Mouse (Mus musculus): Measurements from ENCODE around the gene Ptprd. TPM values are rescaled to one million over a fixed set of nuclear protein-coding genes. Genes with fewer than 3 reads are reported as not detected.

Ptprd gene
- polyA plus RNA-seq, 1 experiment from 2014 or later = 14.3 TPM

- ATAC-seq (ENCODE audit: insufficient number of reproducible peaks, low FRiP score) = no peak
- H3K4me2 ChIP-seq = no peak overlapping the region
- H3K27ac ChIP-seq (ENCODE audit: poor library complexity, severe bottlenecking) = no peak overlapping the region
- WGBS = 19% methylated on average over 14 of the region's 14 CpGs
- no peak overlapping the region for H3K4me3 ChIP-seq
- no peak overlapping the region for H3K9ac ChIP-seq
- H3K9me3 ChIP-seq (replicated peaks) = no peaks in the 10 kb centered on the region
- no peaks in the 10 kb centered on the region for H3K27me3 ChIP-seq (replicated peaks)
- no peaks in the 10 kb centered on the region for H3K4me1 ChIP-seq (replicated peaks)
- H3K36me3 ChIP-seq = no peaks in the 10 kb centered on the region
Measured at GRCm38 (mm10) chr4:77558404-77559202, 653.2 kb downstream of the Ptprd start.

- ATAC-seq (ENCODE audit: insufficient number of reproducible peaks, low FRiP score) = no peak
- WGBS = 67% methylated on average over 4 of the region's 4 CpGs
- no peaks in the 10 kb centered on the region for H3K36me3 ChIP-seq
- H3K4me2 ChIP-seq = no peak overlapping the region
- no peaks in the 10 kb centered on the region for H3K27me3 ChIP-seq (replicated peaks)
- no peaks in the 10 kb centered on the region for H3K9me3 ChIP-seq (replicated peaks)
- no peak overlapping the region for H3K4me3 ChIP-seq
- H3K27ac ChIP-seq (ENCODE audit: poor library complexity, severe bottlenecking) = no peak overlapping the region
- H3K4me1 ChIP-seq (replicated peaks) = no peaks in the 10 kb centered on the region
- H3K9ac ChIP-seq = no peak overlapping the region
Measured at GRCm38 (mm10) chr4:77555841-77556240, 655.9 kb downstream of the Ptprd start.

GRCm38 (mm10) chr4:77537843-77538242, 673.9 kb downstream of the Ptprd start:
- no peaks in the 10 kb centered on the region for H3K4me1 ChIP-seq (replicated peaks)
- H3K4me2 ChIP-seq = no peak overlapping the region
- H3K4me3 ChIP-seq = no peak overlapping the region
- H3K9ac ChIP-seq = no peak overlapping the region
- no peak for ATAC-seq (ENCODE audit: insufficient number of reproducible peaks, low FRiP score)
- no peaks in the 10 kb centered on the region for H3K27me3 ChIP-seq (replicated peaks)
- 67% methylated on average over 4 of the region's 4 CpGs for WGBS
- no peaks in the 10 kb centered on the region for H3K9me3 ChIP-seq (replicated peaks)
- no peak overlapping the region for H3K27ac ChIP-seq (ENCODE audit: poor library complexity, severe bottlenecking)
- no peaks in the 10 kb centered on the region for H3K36me3 ChIP-seq

- no peaks in the 10 kb centered on the region for H3K27me3 ChIP-seq (replicated peaks)
- WGBS = 65% methylated on average over 5 of the region's 5 CpGs
- no peak for ATAC-seq (ENCODE audit: insufficient number of reproducible peaks, low FRiP score)
- no peaks in the 10 kb centered on the region for H3K36me3 ChIP-seq
- no peak overlapping the region for H3K9ac ChIP-seq
- no peaks in the 10 kb centered on the region for H3K9me3 ChIP-seq (replicated peaks)
- H3K4me2 ChIP-seq = no peak overlapping the region
- no peaks in the 10 kb centered on the region for H3K4me1 ChIP-seq (replicated peaks)
- H3K27ac ChIP-seq (ENCODE audit: poor library complexity, severe bottlenecking) = no peak overlapping the region
- no peak overlapping the region for H3K4me3 ChIP-seq
Measured at GRCm38 (mm10) chr4:77537336-77537735, 674.4 kb downstream of the Ptprd start.

GRCm38 (mm10) chr4:77535601-77536000, 676.2 kb downstream of the Ptprd start:
- Histone ChIP-seq H3K4me2 (no peak overlapping the region), H3K4me1 (replicated peaks) (no peaks in the 10 kb centered on the region), H3K9ac (no peak overlapping the region), H3K9me3 (replicated peaks) (no peaks in the 10 kb centered on the region), H3K36me3 (no peaks in the 10 kb centered on the region), H3K27ac (ENCODE audit: poor library complexity, severe bottlenecking) (no peak overlapping the region), H3K27me3 (replicated peaks) (no peaks in the 10 kb centered on the region), H3K4me3 (no peak overlapping the region)
- WGBS = 78% methylated on average over 6 of the region's 6 CpGs
- ATAC-seq (ENCODE audit: insufficient number of reproducible peaks, low FRiP score) = no peak

GRCm38 (mm10) chr4:77534553-77534952, 677.2 kb downstream of the Ptprd start:
- H3K4me2 ChIP-seq = no peak overlapping the region
- H3K4me3 ChIP-seq = no peak overlapping the region
- ATAC-seq (ENCODE audit: insufficient number of reproducible peaks, low FRiP score) = no peak
- no peaks in the 10 kb centered on the region for H3K27me3 ChIP-seq (replicated peaks)
- H3K9me3 ChIP-seq (replicated peaks) = no peaks in the 10 kb centered on the region
- no peak overlapping the region for H3K9ac ChIP-seq
- no peaks in the 10 kb centered on the region for H3K36me3 ChIP-seq
- no peaks in the 10 kb centered on the region for H3K4me1 ChIP-seq (replicated peaks)
- no peak overlapping the region for H3K27ac ChIP-seq (ENCODE audit: poor library complexity, severe bottlenecking)
- 79% methylated on average over 4 of the region's 4 CpGs for WGBS

- H3K4me2 ChIP-seq = no peak overlapping the region
- no peaks in the 10 kb centered on the region for H3K36me3 ChIP-seq
- H3K4me1 ChIP-seq (replicated peaks) = no peaks in the 10 kb centered on the region
- WGBS = 39% methylated on average over 5 of the region's 5 CpGs
- no peak overlapping the region for H3K4me3 ChIP-seq
- H3K27me3 ChIP-seq (replicated peaks) = no peaks in the 10 kb centered on the region
- H3K27ac ChIP-seq (ENCODE audit: poor library complexity, severe bottlenecking) = no peak overlapping the region
- no peak for ATAC-seq (ENCODE audit: insufficient number of reproducible peaks, low FRiP score)
- no peak overlapping the region for H3K9ac ChIP-seq
- no peaks in the 10 kb centered on the region for H3K9me3 ChIP-seq (replicated peaks)
Measured at GRCm38 (mm10) chr4:77519166-77519565, 692.6 kb downstream of the Ptprd start.

GRCm38 (mm10) chr4:77513914-77514628, 697.7 kb downstream of the Ptprd start:
- Histone ChIP-seq H3K9me3 (replicated peaks) (no peaks in the 10 kb centered on the region), H3K27me3 (replicated peaks) (no peaks in the 10 kb centered on the region), H3K4me3 (no peak overlapping the region), H3K9ac (no peak overlapping the region), H3K4me2 (no peak overlapping the region), H3K4me1 (replicated peaks) (no peaks in the 10 kb centered on the region), H3K27ac (ENCODE audit: poor library complexity, severe bottlenecking) (no peak overlapping the region), H3K36me3 (no peaks in the 10 kb centered on the region)
- WGBS = 31% methylated on average over 5 of the region's 5 CpGs
- no peak for ATAC-seq (ENCODE audit: insufficient number of reproducible peaks, low FRiP score)

- H3K36me3 ChIP-seq = no peaks in the 10 kb centered on the region
- 77% methylated on average over 3 of the region's 3 CpGs for WGBS
- H3K27ac ChIP-seq (ENCODE audit: poor library complexity, severe bottlenecking) = no peak overlapping the region
- H3K4me1 ChIP-seq (replicated peaks) = no peaks in the 10 kb centered on the region
- ATAC-seq (ENCODE audit: insufficient number of reproducible peaks, low FRiP score) = no peak
- H3K27me3 ChIP-seq (replicated peaks) = no peaks in the 10 kb centered on the region
- H3K4me2 ChIP-seq = no peak overlapping the region
- H3K4me3 ChIP-seq = no peak overlapping the region
- no peaks in the 10 kb centered on the region for H3K9me3 ChIP-seq (replicated peaks)
- H3K9ac ChIP-seq = no peak overlapping the region
Measured at GRCm38 (mm10) chr4:77513041-77513440, 698.7 kb downstream of the Ptprd start.

- Histone ChIP-seq H3K9me3 (replicated peaks) (no peaks in the 10 kb centered on the region), H3K27me3 (replicated peaks) (no peaks in the 10 kb centered on the region), H3K4me3 (no peak overlapping the region), H3K4me2 (no peak overlapping the region), H3K9ac (no peak overlapping the region), H3K4me1 (replicated peaks) (no peaks in the 10 kb centered on the region), H3K36me3 (no peaks in the 10 kb centered on the region), H3K27ac (ENCODE audit: poor library complexity, severe bottlenecking) (no peak overlapping the region)
- WGBS = 65% methylated on average over 7 of the region's 7 CpGs
- ATAC-seq (ENCODE audit: insufficient number of reproducible peaks, low FRiP score) = no peak
Measured at GRCm38 (mm10) chr4:77454049-77454448, 757.7 kb downstream of the Ptprd start.

GRCm38 (mm10) chr4:77399146-77399545, 812.6 kb downstream of the Ptprd start:
- ATAC-seq (ENCODE audit: insufficient number of reproducible peaks, low FRiP score) = no peak
- Histone ChIP-seq H3K27me3 (replicated peaks) (no peaks in the 10 kb centered on the region), H3K27ac (ENCODE audit: poor library complexity, severe bottlenecking) (no peak overlapping the region), H3K36me3 (no peaks in the 10 kb centered on the region), H3K9ac (no peak overlapping the region), H3K9me3 (replicated peaks) (no peaks in the 10 kb centered on the region), H3K4me3 (no peak overlapping the region), H3K4me1 (replicated peaks) (no peaks in the 10 kb centered on the region), H3K4me2 (no peak overlapping the region)
- WGBS = 78% methylated on average over 4 of the region's 4 CpGs

Data from heart, embryonic 12.5 days (tissue).